Mouse (Mus musculus) ES-Bruce4 (cell line): ENCODE results near the gene Sult2a7.

Experiments
- CTCF ChIP-seq: IDR thresholded peaks from one replicate; pipeline ENCODE4 v1.8.1; 2011; ENCODE audit warnings: low read depth, low read length
- EP300 ChIP-seq: IDR thresholded peaks from 2 replicates; pipeline ENCODE4 v1.6.1; 2011; ENCODE audit warnings: low read depth, low read length; ENCODE audit not compliant: insufficient read depth

DNA sequence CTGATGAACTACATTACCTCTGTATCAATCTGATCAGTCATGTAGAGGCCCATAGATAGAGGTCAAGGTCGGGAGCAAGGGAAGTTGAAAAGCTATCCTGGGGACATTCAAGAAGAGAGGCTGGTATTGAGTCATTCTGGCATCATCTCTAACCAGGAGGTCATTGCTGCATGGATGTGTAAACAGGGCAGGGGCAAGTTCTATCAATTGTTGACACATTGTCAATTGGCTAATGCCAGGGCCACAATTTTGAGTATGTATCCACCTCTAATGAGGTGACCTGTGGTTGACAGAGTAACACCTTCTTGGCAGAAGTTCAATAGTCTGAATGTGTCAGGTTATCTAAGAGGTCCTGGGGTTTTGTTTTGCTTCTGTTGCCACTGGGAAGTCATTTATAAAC lies 31.2 kb upstream of the Sult2a7 start:
- TF ChIP-seq CTCF (no peak), EP300 (no peak)
